17 mouse cellular contexts compared by ENCODE assay signal in genomic region chr6:115424433-115424832, GRCm38 (mm10).
DNase-seq lines count a peak whose midpoint lies in the region; ATAC-seq lines count a peak whose summit lies in the region.
"Had no signal": no experiment of that assay in that cellular context is flagged by ENCODE, and none has a peak within 500 bp of the region (broad histone marks: within the 10 kb centered on the region; RNA-seq: fewer than 3 reads in every experiment).

No protein-coding gene starts in this region.

- peak overlapping the region; percentile 54 for H3K4me3 ChIP-seq in brown adipose tissue, adult 24 weeks (ENCODE audit: insufficient read depth, low read depth, low read length)
- H3K4me3 ChIP-seq: hindbrain, embryonic 12.5 days; limb, embryonic 15.5 days; midbrain, embryonic 12.5 days had no signal

- ATAC-seq in megakaryocyte progenitor cell, adult 5-6 weeks (replicated peaks; ENCODE audit: poor library complexity) = peak; percentile 83
- ATAC-seq: activated CD4-positive, CD25-positive, alpha-beta regulatory T cell, adult 4 months; inflammation-experienced regulatory T-cells, adult 6 months had no signal

- peak overlapping the region; percentile 95 for H3K27ac ChIP-seq in brown adipose tissue, adult 24 weeks (replicated peaks; ENCODE audit: low read depth, low read length)
- H3K27ac ChIP-seq: hindbrain, embryonic 12.5 days; limb, embryonic 15.5 days; midbrain, embryonic 12.5 days had no signal

- H3K4me1 ChIP-seq in brown adipose tissue, adult 24 weeks (ENCODE audit: control insufficient read depth, insufficient read depth, insufficient read length, low read length) = peaks cover 7% of the 10 kb centered on the region
- H3K4me1 ChIP-seq: hindbrain, embryonic 12.5 days; limb, embryonic 15.5 days; midbrain, embryonic 12.5 days had no signal

- DNase-seq in gastrocnemius, postnatal 25 days = peak; percentile 8
- no peak for DNase-seq in gastrocnemius, adult 8-10 months (ENCODE audit: low spot score in 2 of 2)
- DNase-seq in adipocyte (ENCODE audit: low spot score) = peak; percentile 98
- DNase-seq in thymus, postnatal 14 days = no peak
- DNase-seq in natural killer cell, adult 2 months (ENCODE audit: low spot score in 2 of 2) = no peak
- DNase-seq: cerebellum, adult 9-11 months; kidney, adult 9 months; kidney, postnatal 4 days; retina, postnatal 1 day; thymus, postnatal 4 days had no signal

Comparison
In these comparisons a context has a peak if more than half of its experiments do, and no peak if none do; other contexts are left out.
1. DNase-seq: peak in gastrocnemius, postnatal 25 days (single experiment) and adipocyte (single experiment); none in gastrocnemius, adult 8-10 months (0 of 2), thymus, postnatal 14 days (single experiment) and natural killer cell, adult 2 months (0 of 2).